Mouse (Mus musculus): Measurements from ENCODE around the gene Sobp. TPM values are rescaled to one million over a fixed set of nuclear protein-coding genes. Genes with fewer than 3 reads are reported as not detected.

Sobp gene
- total and polyA plus RNA-seq, 3 experiments: 4.9 to 5.1 (median 5.1) TPM

- DNase-seq: no peak
Observed at GRCm38 (mm10) chr10:43087421-43087820, 86.9 kb downstream of the Sobp start.

DNA sequence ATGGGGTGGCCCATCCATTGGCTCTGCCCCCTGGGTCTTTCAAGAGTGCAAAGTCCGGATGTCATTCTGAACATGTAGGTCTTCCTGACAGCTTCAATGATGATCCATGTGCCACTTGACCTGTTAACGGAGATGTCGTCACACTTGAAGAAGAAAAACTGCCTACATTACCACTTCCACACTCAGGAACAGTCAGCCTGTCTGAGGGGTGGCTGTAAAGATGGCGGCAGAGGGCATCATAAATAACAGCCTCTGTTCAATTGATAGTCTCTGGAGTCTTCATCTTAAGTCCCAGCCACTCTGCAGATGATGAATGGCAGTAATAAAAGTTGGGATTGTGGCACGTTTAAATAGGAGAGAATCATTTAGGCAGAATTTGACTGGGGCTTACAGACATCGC lies 87.4 kb downstream of the Sobp start:
- DNase-seq: no peak

DNA sequence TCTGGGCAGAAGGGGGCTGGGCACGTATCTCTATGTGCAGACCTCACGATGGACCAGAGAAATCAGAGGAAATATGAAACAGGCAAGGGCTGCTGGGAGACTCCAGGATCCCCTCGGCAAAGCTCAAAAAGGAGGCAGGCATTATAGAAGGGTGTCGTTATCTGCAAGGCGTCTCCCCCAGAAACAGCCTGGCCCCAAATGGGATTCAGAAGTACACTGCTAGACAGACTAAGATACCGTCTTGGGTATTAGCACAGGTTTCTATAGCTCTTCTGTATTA lies 90.3 kb downstream of the Sobp start:
- no peak for DNase-seq

DNA sequence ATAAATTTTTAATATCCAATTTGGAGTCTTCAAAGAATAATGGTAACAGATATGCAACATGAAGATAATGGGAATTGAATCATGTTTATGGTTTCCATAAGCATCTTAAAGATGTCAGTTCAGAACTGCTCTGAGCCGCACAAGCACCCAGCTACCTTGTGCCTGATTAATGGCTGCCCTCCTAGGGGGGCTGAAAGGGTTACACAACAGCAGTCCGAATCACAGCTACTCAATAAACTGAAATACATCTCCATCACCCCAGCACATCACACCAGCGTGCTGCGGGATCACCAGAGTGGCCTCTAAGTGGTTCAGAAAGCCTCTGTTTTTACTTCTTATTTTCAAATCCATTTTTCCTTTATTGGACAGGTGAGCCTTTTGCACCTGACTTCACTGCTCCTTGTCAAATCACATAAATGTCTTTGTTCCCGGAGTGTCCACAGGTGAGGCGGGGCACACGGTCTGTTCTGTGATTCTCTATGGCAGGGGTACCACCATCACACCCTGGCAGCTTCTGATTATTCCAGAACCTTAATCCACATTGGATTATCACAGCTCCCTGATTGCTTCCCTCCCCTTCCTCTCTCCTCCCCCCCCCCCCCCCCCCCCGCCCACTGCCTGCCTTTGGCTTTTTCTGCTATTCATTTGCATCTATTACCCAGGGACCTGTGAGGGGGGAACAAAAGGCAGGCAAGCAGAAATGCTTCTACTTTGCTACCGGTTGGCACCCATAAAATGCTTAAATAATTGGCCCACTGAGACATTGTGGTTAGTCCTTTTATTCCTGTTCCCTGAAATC lies 90.8 kb downstream of the Sobp start:
- no peak for DNase-seq

DNA sequence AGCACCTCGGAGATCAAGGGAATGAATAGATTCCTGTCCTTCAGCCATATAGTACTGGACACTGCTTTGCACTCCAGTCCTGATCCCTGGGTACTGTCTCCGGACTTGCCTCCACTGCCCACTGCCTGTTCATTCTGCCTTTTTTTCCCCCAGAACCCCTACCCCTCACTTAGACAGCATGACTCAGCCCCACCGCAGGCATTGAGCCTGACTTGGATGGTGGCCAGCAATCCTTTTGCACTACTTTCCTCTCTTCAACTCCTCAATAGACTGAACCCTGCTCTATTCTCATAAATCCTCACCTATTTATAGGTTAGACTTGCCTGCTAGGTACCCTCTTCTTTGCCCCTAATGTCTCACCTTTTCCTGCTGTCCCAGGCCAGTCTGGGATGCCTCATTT lies 93.0 kb downstream of the Sobp start:
- peak; percentile 63 for DNase-seq

- no peak for DNase-seq
Observed at GRCm38 (mm10) chr10:43075535-43076152, 98.7 kb downstream of the Sobp start.

DNA sequence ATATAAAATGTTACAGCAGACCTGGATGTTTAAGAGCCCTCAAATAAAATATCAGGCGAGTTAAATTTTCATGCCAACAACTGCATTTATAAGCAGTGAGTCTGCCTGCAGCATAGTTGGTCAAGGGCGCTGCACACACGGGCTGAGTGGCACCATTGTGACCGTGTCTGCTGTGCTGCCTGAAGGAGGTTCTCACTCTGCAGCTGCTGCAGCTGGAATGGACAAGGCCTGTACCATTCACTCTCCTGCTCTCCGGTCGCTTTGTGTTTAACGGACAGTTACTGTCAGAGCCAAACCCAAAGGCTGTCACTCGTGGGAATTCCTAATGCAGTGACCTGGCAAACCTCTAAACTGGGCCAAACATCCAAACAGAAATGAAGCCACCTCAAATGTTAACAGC lies 101.0 kb downstream of the Sobp start:
- DNase-seq: no peak

DNA sequence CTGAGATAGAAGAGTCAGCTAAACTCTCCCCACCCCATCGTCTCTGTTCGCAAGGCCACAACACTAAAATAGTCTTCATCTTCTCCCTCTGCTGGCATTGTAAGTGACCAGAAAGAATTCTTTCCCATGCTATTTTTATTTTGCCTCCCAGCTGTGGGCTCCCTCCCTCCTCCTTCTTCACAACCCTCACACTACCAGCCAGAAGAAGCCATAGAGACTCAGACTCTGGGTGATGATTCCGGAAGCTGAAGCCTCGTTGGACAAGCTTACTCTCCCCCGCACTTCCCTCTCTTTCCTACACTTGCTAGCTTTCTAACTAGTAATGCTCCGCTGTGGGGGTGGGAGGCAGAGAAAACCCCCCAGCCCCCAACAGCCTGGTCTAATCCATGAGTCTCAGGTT lies 103.4 kb downstream of the Sobp start:
- DNase-seq: no peak

- no peak for DNase-seq
Observed at GRCm38 (mm10) chr10:43065331-43065730, 109.0 kb downstream of the Sobp start.

GRCm38 (mm10) chr10:43061519-43062105 lies 112.7 kb downstream of the Sobp start:
- no peak for DNase-seq

DNA sequence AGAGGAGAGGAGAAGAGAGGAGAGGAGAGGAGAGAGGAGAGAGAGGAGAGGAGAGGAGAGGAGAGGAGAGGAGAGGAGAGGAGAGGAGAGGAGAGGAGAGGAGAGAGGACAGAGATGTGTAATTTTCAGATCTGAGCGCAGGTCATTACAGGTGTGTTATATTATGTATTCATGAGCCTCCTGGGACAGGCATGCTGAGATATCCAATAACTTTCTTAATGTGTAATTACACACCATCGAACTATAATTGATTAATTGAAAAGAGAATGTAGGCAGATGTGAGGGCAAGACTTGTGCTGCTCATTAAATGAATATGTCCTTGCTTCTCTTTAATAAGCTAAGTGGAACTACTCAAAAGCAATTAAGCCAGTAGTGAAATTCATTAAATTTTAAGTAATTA lies 118.9 kb downstream of the Sobp start:
- DNase-seq: no peak

DNA sequence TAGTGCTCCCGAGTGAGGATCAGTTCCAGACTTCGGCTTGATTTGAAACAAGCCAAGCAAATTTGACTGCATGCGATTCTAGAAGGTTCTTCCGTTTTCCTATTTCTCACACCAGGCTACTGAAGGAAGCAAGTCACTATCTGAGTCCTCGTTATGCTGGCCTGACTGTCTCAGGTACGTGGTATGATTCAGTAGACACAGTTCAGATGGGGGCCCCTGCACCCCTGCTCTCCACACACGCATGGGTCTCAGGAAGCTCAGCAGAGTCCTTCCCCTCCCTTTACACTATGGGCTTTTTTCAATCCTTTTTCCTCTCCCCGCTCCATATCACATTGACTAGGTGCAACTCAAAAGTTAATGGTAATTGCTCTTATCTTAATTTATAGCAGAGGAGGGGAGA lies 119.6 kb downstream of the Sobp start:
- DNase-seq: no peak

DNA sequence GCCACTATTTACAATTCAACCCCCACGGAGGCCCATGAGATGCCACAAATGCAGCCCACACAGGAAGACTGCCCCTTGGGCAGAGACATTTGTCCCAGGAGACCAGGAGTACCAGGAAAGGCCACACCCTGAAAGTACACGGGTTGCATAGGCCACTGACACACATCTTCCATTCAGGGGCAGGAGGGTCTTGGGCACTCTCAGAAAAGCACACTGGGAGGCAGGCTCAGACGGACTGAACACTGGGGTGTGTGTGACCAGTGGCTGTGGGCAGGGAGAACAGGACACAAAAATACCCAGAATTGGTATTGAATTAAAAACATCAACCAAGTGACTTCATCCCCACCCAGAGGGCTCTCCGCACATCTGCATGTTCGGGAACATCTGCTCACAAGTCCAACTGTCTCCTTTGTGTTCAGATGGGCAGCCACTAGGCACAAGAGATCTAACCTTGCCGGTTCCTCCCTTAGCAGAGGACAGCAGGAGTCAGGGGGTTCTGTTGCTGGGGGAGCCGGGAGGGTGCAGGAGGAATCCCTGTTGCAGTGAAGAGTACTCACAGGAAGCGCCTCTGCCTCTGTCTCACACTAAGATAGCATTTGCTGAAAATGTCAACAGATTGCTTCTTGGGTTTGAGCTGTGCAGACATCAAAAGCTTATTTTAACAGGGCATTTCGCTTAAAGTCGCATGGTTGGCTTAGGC lies 120.3 kb downstream of the Sobp start:
- DNase-seq: no peak

DNA sequence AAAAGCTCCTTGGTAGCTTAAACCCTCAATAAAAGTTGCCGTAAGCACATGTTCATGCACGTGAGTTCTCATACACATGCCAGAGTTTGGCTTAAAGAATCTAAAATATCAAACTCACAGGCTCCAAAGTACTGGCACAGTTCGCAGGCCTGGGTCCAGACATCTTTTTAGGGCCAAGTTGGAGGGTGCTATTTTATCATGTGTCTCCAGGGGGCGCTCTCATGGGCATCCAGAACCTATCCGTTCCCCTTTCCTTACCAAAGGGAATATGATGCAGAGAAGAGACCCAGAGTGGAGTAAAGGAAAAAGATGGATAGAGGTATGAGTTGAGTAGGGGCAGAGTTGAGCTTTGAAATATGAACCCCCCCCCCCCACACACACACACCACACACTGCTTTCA lies 121.9 kb downstream of the Sobp start:
- DNase-seq: no peak

DNA sequence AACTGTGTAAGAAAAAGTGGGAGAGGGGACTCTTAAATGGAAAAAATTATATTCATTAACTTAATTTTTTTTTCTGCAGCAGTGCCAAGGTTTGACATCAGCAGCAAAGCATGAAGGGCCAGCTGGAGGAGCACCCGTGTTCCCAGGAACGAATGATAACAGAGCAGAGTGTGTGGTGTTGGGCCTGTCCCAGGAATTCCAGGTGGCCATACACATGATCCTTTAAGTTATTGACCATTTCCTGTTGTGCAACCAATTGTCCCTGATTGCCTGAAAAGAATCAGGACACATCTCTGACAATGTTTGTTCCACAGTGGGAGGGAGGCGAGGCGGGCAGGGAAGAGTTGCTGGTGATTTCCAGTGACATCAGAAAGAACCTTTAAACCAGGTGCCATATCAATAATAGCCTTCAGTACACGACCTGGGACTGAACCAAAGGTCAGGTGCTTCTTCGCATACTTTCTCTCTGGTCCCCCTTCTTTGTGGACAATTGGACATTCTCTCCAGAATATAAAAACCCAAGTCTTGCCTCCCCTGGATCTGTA lies 126.5 kb downstream of the Sobp start:
- no peak for DNase-seq

DNA sequence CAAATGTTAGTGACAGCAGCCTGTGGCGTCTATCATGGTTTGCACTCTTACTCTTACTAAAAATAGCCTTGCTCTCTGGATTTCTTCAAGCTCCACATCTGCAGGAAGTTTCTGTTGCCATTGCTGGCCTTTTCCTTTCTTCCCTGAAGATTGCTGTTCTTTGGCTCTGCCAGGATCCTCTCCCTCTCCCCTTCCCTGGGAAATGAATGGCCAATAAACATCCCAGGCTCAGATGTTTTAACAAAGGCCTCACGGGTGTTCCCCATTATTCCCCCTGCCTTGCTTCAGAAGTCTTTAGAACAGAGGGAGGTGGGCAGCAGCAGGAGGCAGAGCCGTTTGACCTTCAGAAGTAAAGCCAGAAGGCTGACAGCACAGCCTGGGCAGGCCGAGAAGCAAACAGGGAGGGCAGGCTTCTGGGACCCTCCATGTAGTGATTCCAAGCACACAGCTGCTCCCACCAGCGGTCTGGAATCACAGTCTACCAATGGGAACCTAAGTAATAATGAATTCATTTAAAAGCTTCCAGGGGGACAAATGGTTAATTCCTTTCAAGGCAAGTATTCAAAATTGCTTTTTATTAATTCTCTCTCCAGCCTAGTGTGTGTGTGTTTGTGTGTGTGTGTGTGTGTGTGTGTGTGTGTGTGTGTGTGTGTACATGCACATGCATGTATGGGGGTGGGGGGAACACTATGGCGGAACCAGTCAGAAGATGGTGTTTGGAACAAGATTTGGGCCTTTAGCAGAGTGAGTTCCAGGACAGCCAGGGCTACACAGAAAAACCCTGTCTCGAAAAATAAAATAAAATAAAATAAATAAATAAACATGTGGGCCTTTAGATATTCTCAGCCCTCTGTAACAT lies 130.8 kb downstream of the Sobp start:
- no peak for DNase-seq

GRCm38 (mm10) chr10:43042591-43043327 lies 131.6 kb downstream of the Sobp start:
- no peak for DNase-seq

- DNase-seq: no peak
Observed at GRCm38 (mm10) chr10:43041794-43042193, 132.5 kb downstream of the Sobp start.

GRCm38 (mm10) chr10:43037455-43037793 lies 136.9 kb downstream of the Sobp start:
- DNase-seq: no peak

DNA sequence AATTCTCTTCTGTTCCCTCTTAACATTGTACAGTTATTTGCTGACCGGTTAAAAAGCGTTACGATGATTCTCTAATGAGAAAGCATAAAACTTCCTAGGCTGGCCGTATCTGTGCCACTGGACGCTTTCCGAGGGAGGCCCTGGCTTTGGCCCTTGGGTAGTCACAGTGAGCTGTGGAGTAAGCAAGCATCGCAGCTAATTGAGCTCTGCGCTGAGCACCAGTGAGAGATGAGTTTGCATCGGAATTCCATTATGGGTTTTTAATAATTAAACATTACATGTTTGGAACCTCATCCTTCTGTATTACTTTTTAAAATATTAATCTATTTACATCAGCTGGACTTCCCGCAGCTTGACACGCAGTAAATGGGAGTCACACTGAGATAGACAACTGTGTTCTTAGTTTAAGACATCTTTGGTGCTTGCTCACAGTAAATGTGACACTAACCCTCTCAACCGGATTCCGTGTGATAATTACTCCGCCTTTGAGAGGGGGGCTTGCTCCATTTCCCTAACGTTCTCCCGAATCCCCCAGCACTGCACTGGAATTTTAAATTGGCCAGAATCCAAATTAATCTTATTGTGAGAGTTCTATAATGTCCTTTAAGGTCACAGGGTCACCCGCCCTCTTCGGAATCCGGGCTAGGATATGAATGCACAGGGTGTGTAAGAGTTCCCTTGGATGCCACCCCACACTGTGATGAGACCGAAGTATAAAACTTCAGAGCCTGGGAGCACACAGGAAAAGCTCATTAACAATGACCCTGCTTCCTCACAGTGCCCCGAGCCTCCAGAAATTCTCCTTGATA lies 137.5 kb downstream of the Sobp start:
- no peak for DNase-seq

Measured in adrenal gland, adult 2 months (tissue).